Mouse (Mus musculus): ENCODE results near the gene Tac4.

Gene Tac4

DNA sequence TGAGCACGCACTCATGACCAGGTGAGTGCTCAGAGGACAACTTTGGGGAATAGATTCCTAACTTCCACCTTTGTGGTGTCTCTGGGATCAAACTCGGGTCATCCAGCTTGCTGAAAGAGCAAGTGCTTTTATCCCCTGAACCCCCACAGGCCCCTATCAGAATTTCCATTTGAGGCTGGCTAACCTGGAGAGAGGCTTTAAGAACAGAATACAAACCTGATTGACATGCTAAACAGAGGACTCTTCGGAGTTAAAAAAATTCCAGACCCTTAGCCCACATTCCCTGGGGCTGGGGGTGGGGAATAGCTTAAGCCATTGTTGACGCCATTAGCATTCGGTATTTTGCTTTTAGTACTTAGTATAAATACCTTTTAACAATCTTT is 50.1 kb downstream of the Tac4 start:
- DNase-seq (ENCODE audit: low spot score): peak; percentile 20

DNA sequence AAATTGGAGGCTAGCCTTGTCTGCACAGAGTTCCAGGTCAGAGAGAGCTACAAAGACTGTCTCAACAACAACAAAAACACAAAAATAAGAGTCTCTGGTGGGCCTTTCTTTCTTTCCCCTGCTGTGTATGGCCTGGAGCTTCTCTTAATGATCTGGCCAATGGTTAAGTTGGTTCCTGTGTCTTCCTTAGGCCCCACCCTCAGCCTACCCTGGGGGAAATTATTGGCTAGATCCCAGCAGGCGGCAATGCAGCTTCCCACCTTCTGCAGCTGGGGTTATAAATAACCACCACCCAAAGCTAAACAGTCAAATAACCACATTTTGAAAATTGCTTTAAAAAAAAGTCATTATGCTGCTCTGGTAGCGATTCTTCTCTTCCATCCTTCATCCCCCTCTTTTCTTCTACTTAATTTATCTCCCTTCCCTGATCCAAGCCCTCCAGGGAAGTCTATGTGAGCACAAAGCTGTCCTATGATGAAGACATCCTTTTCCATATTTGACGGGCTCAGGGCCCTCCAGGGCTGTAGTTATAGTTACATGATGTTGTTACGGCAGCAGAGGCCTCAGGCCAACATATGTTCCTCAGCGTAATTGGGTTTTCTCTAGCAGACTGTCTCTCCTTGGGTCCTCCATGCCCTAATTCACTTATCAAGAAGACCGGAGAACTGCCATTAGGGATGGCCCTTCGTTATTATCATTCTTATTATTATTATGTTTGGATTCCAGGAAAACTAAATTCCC is 54.1 kb downstream of the Tac4 start:
- DNase-seq (ENCODE audit: low spot score): no peak

DNA sequence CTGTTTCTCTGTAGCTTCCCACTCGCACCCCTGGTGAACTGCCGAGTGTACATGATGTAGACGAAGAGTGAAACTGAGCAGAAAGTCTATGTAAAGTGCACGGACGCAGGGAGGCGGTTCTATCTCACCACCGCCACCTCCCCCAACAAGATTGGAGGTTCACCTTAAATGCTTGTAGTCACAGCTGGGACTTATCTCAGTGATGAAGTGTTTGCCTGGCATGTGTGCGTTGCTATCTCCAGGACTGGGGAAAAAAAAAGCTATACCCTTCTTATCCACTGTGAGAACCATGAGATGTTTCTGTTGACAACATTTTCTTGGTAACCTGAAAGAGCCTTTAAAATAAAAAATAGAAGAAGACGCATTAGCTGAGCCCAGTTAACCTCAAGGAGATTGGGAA is 56.8 kb downstream of the Tac4 start:
- DNase-seq (ENCODE audit: low spot score): no peak
